In genomic region chr14:106010961-106011360, GRCm38 (mm10) we compare ENCODE assay signal across 14 mouse cellular contexts.
DNase-seq lines count a peak whose midpoint lies in the region; ATAC-seq lines count a peak whose summit lies in the region.
"Had no signal": no experiment of that assay in that cellular context is flagged by ENCODE, and none has a peak within 500 bp of the region (broad histone marks: within the 10 kb centered on the region; RNA-seq: fewer than 3 reads in every experiment).

No protein-coding gene starts in this region.

- H3K9me3 ChIP-seq in embryonic facial prominence, embryonic 14.5 days (ENCODE audit: control insufficient read depth, low read length) = peaks cover 7% of the 10 kb centered on the region; the same call in 1 of the 2 replicates
- H3K9me3 ChIP-seq in embryonic facial prominence, embryonic 10.5 days = no peaks in the 10 kb centered on the region; the same call in 1 of the 2 replicates
- H3K9me3 ChIP-seq in hindbrain, embryonic 14.5 days (ENCODE audit: control insufficient read depth, low read length) = no peaks in the 10 kb centered on the region
- H3K9me3 ChIP-seq: heart, embryonic 15.5 days; limb, embryonic 12.5 days; lung, embryonic 15.5 days had no signal

- no peak overlapping the region for H3K4me3 ChIP-seq in embryonic facial prominence, embryonic 14.5 days (ENCODE audit: low read depth, low read length)
- H3K4me3 ChIP-seq in embryonic facial prominence, embryonic 10.5 days = no peak overlapping the region
- no peak overlapping the region for H3K4me3 ChIP-seq in hindbrain, embryonic 14.5 days (replicated peaks; ENCODE audit: low read length)
- H3K4me3 ChIP-seq: heart, embryonic 15.5 days; layer of hippocampus, adult 2 months; limb, embryonic 12.5 days; lung, embryonic 15.5 days had no signal

- intact Hi-C loops in left cerebral cortex, postnatal 4 days (cut with DNase I) = no loop called here

- H3K27ac ChIP-seq in embryonic facial prominence, embryonic 14.5 days (replicated peaks; ENCODE audit: low read depth, low read length) = no peak overlapping the region
- H3K27ac ChIP-seq in embryonic facial prominence, embryonic 10.5 days (replicated peaks) = no peak overlapping the region
- no peak overlapping the region for H3K27ac ChIP-seq in hindbrain, embryonic 14.5 days
- H3K27ac ChIP-seq: layer of hippocampus, adult 2 months; limb, embryonic 12.5 days; lung, embryonic 15.5 days had no signal

- H3K9ac ChIP-seq in embryonic facial prominence, embryonic 14.5 days (ENCODE audit: low read depth, low read length) = no peak overlapping the region
- H3K9ac ChIP-seq in hindbrain, embryonic 14.5 days = no peak overlapping the region
- H3K9ac ChIP-seq: heart, embryonic 15.5 days; limb, embryonic 12.5 days; lung, embryonic 15.5 days had no signal

- no peak for ATAC-seq in embryonic facial prominence, embryonic 14.5 days (ENCODE audit: low read depth)
- no peak for ATAC-seq in hindbrain, embryonic 14.5 days (ENCODE audit: low FRiP score)
- ATAC-seq: intestine, embryonic 16.5 days had no signal

- H3K27me3 ChIP-seq in embryonic facial prominence, embryonic 14.5 days (replicated peaks; ENCODE audit: control insufficient read depth, insufficient read depth, low read length) = no peaks in the 10 kb centered on the region
- H3K27me3 ChIP-seq in embryonic facial prominence, embryonic 10.5 days (replicated peaks; ENCODE audit: low read depth, poor library complexity, severe bottlenecking) = no peaks in the 10 kb centered on the region
- no peaks in the 10 kb centered on the region for H3K27me3 ChIP-seq in hindbrain, embryonic 14.5 days (ENCODE audit: control insufficient read depth, insufficient read depth, low read length)
- H3K27me3 ChIP-seq: CH12.LX; heart, embryonic 15.5 days; limb, embryonic 12.5 days; lung, embryonic 15.5 days had no signal

- H3K4me1 ChIP-seq in embryonic facial prominence, embryonic 14.5 days (ENCODE audit: control insufficient read depth, insufficient read depth, low read length) = no peaks in the 10 kb centered on the region
- no peaks in the 10 kb centered on the region for H3K4me1 ChIP-seq in embryonic facial prominence, embryonic 10.5 days
- no peaks in the 10 kb centered on the region for H3K4me1 ChIP-seq in hindbrain, embryonic 14.5 days (replicated peaks; ENCODE audit: control insufficient read depth, insufficient read depth, low read length)
- H3K4me1 ChIP-seq: heart, embryonic 15.5 days; limb, embryonic 12.5 days had no signal

- H3K4me2 ChIP-seq in embryonic facial prominence, embryonic 14.5 days (ENCODE audit: low read depth, low read length) = no peak overlapping the region
- H3K4me2 ChIP-seq in hindbrain, embryonic 14.5 days (replicated peaks) = no peak overlapping the region
- H3K4me2 ChIP-seq: heart, embryonic 15.5 days; limb, embryonic 12.5 days; lung, embryonic 15.5 days had no signal

- peak; percentile 52 for DNase-seq in embryonic facial prominence, embryonic 14.5 days (ENCODE audit: low spot score)
- no peak for DNase-seq in embryonic facial prominence, embryonic 10.5 days (ENCODE audit: low spot score)
- DNase-seq in left cerebral cortex, postnatal 4 days = peak; percentile 37
- DNase-seq in left cerebral cortex, adult 11 months (ENCODE audit: low spot score) = no peak
- DNase-seq in adrenal gland, postnatal 36 days = peak; percentile 17 to 26
- DNase-seq in gastrocnemius, postnatal 25 days = peak; percentile 55
- DNase-seq in spleen, postnatal 36 days (ENCODE audit: low spot score in 2 of 2) = no peak
- DNase-seq in hindbrain, embryonic 14.5 days (ENCODE audit: low spot score) = no peak

- H3K36me3 ChIP-seq in embryonic facial prominence, embryonic 14.5 days (ENCODE audit: control insufficient read depth, insufficient read depth, low read length) = no peaks in the 10 kb centered on the region
- H3K36me3 ChIP-seq in embryonic facial prominence, embryonic 10.5 days (replicated peaks) = no peaks in the 10 kb centered on the region
- no peaks in the 10 kb centered on the region for H3K36me3 ChIP-seq in hindbrain, embryonic 14.5 days (replicated peaks; ENCODE audit: control insufficient read depth, insufficient read depth)
- H3K36me3 ChIP-seq: heart, embryonic 15.5 days; limb, embryonic 12.5 days; lung, embryonic 15.5 days had no signal

- WGBS in embryonic facial prominence, embryonic 14.5 days = 72% methylated on average over 6 of the region's 6 CpGs
- WGBS in embryonic facial prominence, embryonic 10.5 days = 96% methylated on average over 6 of the region's 6 CpGs
- WGBS in hindbrain, embryonic 14.5 days = 89% methylated on average over 6 of the region's 6 CpGs

Comparison
In these comparisons a context has a peak if more than half of its experiments do, and no peak if none do; other contexts are left out.
1. DNase-seq: peak in embryonic facial prominence, embryonic 14.5 days (single experiment), left cerebral cortex, postnatal 4 days (single experiment), adrenal gland, postnatal 36 days (2 of 2) and gastrocnemius, postnatal 25 days (single experiment); none in embryonic facial prominence, embryonic 10.5 days (single experiment), left cerebral cortex, adult 11 months (single experiment), spleen, postnatal 36 days (0 of 2) and hindbrain, embryonic 14.5 days (single experiment).